Mouse (Mus musculus) G1E-ER4 (cell line): ENCODE results near the gene Fastkd3. TPM values are rescaled to one million over a fixed set of nuclear protein-coding genes. Genes with fewer than 3 reads are reported as not detected.

Source experiments
- GATA1 ChIP-seq: IDR thresholded peaks from one replicate; pipeline ENCODE4 v1.8.0; 2012; ENCODE audit warnings: low read length, inconsistent platforms
- polyA plus RNA-seq: library from polyadenylated mRNA; stranded (reverse); fragments of >175 nt; gene quantifications from 2 replicates; pipeline ENCODE4 v1.2.3, GENCODE M21; 2012

Gene Fastkd3
- polyA plus RNA-seq: 1.5 and 2.2 TPM in 2 replicates

GRCm38 (mm10) chr13:68581747-68582516 lies at the start of gene Fastkd3, which contains the start of gene Mtrr:
Fastkd3 (plus strand) TSS chr13:68582234.
Mtrr (minus strand) TSS chr13:68582149.
- no peak for TF ChIP-seq GATA1

- no peak for TF ChIP-seq GATA1
These were observed 13.9 kb upstream of the Fastkd3 start for GRCm38 (mm10) chr13:68568110-68568509.

- TF ChIP-seq GATA1: no peak
These were observed 13.5 kb upstream of the Fastkd3 start for GRCm38 (mm10) chr13:68568548-68568947.

- no peak for TF ChIP-seq GATA1
These were observed 12.3 kb upstream of the Fastkd3 start for GRCm38 (mm10) chr13:68569589-68570336.

- TF ChIP-seq GATA1: no peak
These were observed 9.8 kb upstream of the Fastkd3 start for GRCm38 (mm10) chr13:68572247-68572646.

- TF ChIP-seq GATA1: no peak
These were observed 8.8 kb upstream of the Fastkd3 start for GRCm38 (mm10) chr13:68572966-68573913.

GRCm38 (mm10) chr13:68574398-68574797 lies 7.6 kb upstream of the Fastkd3 start:
- TF ChIP-seq GATA1: no peak

GRCm38 (mm10) chr13:68577945-68578344 lies 4.1 kb upstream of the Fastkd3 start:
- TF ChIP-seq GATA1: no peak

- no peak for TF ChIP-seq GATA1
These were observed 821 bp upstream of the Fastkd3 start for GRCm38 (mm10) chr13:68581086-68581740.

GRCm38 (mm10) chr13:68582517-68582780 lies 415 bp downstream of the Fastkd3 start:
- no peak for TF ChIP-seq GATA1

- TF ChIP-seq GATA1: no peak
These were observed 1.9 kb downstream of the Fastkd3 start for GRCm38 (mm10) chr13:68583961-68584360.

- no peak for TF ChIP-seq GATA1
These were observed 3.4 kb downstream of the Fastkd3 start for GRCm38 (mm10) chr13:68585441-68585840.

GRCm38 (mm10) chr13:68588352-68588751 lies 6.3 kb downstream of the Fastkd3 start:
- no peak for TF ChIP-seq GATA1

GRCm38 (mm10) chr13:68593797-68594196 lies 11.8 kb downstream of the Fastkd3 start:
- TF ChIP-seq GATA1: no peak

GRCm38 (mm10) chr13:68597199-68597598 lies 15.2 kb downstream of the Fastkd3 start, which contains the start of gene 1700001L19Rik:
1700001L19Rik (plus strand) TSS chr13:68597421.
- no peak for TF ChIP-seq GATA1
